Mouse (Mus musculus) thymus, postnatal 4 days (tissue): Measurements from ENCODE around the gene Psors1c2.
"Not testable (repeated sequence)": the region's sequence is repeated elsewhere in the genome, so short reads cannot be mapped to it uniquely, and the experiment has no call there.

Source experiments
- DNase-seq: peaks from one replicate; pipeline ENCODE4 v3.0.0; 2021

Psors1c2 gene

DNA sequence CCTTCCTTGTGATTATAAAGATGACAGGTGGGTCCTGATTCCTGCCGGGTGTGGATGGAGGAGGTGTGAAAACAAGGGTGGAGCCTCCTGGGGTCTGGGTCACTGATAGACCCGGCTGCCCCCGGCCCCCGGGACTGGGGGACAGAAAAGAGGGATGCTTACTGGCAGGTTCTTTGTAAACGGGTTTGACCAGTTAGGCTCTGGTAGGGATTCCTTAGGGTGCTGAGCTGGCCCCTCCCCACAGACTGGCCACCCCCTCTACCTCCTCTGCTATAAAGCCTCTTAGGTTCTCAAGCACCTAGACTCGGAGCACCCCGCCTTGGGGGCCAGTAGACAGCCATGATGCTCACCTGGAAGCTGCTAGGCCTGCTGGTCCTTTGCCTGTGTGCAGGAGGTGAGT is at the start of gene Psors1c2:
Gene Psors1c2 (plus strand): TSS at position 301 of the 400 bp plus-strand sequence.
- DNase-seq = no peak

DNA sequence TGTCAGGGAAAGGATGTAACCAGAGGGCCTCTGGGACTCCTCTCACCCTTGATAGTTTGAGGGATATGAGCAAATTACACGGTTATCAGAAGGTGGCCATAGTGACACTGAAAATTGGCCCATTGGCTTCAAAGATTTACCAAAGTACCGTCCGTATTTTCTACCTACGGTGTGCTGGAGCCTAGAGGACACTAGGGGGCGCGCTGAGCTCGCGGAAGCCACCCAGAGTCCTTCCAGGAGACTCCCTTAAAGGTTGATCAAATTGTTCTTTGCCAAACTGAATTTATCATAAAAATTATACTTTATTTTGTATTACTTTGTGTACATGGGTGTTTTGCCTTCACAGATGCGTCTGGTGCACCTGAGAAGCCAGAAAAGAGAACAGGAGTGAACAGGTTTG is 48.9 kb upstream of the Psors1c2 start:
- peak; percentile 80 for DNase-seq

DNA sequence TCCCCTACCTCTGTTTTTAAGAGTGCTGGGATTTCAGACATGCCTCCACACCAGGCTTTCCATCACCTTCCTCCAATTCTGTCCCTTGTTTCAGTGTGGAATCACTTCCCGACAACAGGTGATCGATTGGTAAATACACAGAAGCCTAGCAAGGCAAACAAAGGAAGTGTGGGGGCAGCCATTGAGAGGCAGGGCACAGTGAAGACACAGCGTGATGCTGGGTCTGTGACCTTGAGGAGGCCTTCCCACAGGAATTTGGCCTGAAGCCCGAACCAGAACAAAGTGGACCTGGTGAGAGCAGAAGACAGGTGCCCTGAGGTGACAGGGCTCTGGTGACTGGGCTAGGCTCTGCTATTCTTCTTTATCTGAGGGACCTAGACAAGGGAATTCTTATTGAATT is 47.3 kb upstream of the Psors1c2 start:
- DNase-seq = no peak

GRCm38 (mm10) chr17:35486726-35487125 is 46.3 kb upstream of the Psors1c2 start:
- no peak for DNase-seq

GRCm38 (mm10) chr17:35488041-35488440 is 45.0 kb upstream of the Psors1c2 start:
- DNase-seq = no peak

GRCm38 (mm10) chr17:35490320-35490719 is 42.7 kb upstream of the Psors1c2 start:
- no peak for DNase-seq

DNA sequence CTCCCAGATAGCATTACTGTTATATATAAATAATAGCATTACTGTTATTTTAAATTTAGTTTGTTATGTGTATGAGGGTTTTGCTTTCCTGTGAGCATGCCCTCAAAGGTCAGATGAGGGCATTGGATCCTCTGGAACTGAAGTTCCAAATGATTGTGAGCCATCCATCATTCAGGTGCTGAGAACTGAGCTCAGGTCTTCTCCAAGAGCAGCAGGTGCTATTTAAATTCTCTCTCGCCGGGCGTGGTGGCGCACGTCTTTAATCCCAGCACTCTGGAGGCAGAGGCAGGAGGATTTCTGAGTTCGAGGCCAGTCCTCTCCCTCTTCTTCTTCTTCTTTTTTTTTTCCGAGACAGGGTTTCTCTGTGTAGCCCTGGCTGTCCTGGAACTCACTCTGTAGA is 35.9 kb upstream of the Psors1c2 start:
- DNase-seq = no peak

DNA sequence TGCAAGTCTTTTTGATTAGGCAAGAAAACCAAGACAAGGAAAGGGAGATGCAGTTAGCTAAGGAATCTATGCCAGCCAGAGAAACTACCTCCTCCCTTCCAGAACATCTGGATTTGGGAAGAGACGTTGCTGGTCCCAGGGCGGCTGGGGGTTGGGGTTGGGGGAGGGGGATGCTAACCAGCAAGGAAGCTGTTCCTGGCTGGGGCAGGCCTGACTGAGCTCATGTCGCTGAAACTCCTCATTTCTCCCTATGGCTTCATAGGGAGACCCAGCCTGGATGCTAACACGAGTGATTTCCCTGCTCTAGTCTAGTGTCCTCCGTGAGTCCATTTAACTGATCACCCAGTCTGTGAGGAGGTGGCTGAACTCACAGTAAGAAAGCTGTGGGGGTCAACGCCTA is 30.8 kb upstream of the Psors1c2 start:
- no peak for DNase-seq

DNA sequence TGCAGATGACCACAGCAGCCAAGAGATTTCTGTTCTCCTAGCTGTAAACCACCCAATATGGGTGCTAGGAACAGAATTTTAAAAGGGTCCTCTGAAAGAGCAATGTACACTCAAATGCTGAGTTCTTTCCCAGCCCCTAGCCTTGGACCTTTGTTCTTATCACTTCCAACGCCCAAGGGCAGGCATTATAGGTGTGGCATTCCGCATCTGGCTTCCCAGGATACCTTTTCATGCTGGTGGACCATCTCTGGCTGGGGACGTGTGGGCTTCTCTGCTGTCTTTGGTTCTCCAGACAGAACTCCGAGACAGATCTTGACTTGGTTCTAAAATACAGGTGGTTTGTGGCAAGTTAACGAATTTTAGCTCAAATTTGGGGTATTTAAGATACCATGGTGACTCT is 30.2 kb upstream of the Psors1c2 start:
- DNase-seq = no peak

DNA sequence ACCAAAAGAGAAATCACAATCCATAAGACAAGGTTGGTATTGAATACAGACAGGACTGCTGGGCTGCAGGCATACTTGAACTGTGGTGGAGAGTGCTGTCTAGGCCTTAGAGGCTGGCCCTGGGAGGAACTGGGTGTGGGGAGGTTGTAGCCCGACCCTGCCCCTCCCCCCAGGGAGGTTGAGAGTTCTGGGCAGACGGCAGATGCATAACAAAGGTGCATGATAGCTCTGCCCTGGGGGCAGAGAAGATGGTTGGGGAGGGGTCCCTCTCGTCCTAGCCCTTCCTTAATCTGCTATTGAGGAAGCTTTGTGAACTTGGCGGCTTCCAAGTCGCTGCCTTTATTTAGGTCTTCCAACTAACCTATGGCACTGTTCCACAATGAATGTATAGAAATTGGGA is 29.2 kb upstream of the Psors1c2 start:
- DNase-seq = no peak

DNA sequence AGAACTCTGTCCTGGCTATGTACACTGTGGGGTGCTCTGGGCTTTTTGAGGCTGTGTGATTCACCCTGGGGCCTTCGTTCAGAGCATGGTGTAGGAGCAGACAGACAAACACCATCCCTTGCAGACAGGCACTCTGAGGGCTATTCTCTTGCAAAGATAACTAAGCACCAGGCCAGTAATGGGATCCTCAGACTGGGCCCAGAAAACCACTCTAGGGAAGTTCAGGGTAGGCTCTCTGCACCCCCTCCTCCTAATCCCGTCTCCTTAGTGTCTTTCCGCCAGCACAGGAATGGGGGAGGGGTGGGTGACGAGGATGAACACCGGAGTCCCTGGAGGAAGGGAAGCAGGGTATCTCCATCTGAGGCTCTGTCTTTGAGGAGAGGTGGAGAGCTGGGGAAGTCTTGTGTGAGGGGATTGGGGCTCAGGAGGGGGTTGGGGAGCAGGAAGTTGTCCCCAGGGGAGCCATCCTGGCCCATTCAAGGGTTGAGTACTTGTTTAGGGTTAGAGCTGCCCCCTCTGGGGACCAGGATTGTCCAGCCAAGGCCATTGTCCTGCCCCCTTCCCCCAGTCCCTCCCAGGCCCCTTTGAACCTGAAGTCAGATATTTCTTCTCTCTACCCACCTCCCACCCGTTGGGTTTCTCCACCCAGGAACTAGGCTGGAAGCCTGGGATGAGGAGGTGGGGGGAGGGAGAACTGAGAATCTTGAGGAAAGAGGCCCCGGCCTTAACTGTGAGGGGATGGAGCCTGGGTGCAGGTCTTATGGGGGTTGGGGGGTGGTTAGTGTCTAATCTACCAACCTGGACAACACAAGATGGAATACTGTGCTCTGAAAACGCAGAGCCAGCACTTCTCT is 28.1 kb upstream of the Psors1c2 start:
- no peak for DNase-seq

DNA sequence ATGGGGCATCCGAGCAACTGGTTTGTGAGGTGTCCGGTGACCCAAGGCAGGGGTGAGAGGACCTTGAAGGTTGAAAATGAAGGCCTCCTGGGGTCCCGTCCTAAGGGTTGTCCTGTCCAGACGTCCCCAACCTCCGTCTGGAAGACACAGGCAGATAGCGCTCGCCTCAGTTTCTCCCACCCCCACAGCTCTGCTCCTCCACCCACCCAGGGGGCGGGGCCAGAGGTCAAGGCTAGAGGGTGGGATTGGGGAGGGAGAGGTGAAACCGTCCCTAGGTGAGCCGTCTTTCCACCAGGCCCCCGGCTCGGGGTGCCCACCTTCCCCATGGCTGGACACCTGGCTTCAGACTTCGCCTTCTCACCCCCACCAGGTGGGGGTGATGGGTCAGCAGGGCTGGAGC is 27.2 kb upstream of the Psors1c2 start, which contains the start of gene Pou5f1:
Gene Pou5f1 (plus strand): TSS at position 243 of the 400 bp plus-strand sequence.
- no peak for DNase-seq

GRCm38 (mm10) chr17:35506881-35507280 is 26.1 kb upstream of the Psors1c2 start:
- DNase-seq = no peak

GRCm38 (mm10) chr17:35507556-35508260 is 25.3 kb upstream of the Psors1c2 start:
- no peak for DNase-seq

DNA sequence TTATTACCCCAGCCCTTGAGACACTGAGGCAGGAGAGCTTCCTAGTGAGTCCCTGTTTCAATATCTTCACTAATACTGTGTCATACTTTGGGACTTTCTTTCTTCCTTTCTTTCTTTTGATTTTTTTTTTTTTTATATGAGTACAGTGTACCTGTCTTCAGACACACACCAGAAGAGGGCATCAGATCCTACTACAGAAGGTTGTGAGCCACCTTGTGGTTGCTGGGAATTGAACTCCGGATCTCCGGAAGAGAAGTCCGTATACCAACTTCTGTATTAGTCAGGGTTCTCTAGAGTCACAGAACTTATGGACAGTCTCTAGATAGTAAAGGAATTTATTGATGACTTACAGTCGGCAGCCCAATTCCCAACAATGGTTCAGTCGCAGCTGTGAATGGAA is 24.7 kb upstream of the Psors1c2 start:
- not testable (repeated sequence) for DNase-seq

DNA sequence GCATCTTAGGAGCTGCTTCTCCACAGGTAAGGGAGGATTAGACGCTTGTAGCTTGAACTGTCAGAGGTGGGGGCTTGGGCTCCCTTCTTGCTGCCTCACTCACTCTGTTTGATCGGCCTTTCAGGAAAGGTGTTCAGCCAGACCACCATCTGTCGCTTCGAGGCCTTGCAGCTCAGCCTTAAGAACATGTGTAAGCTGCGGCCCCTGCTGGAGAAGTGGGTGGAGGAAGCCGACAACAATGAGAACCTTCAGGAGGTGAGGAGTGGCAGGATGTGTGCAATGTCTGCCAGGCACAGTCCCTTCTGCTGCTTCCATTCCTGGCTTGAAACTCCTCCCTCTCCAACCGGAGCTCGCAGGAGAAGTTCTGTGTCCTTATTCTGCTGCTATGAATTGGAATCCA is 23.7 kb upstream of the Psors1c2 start:
- peak; percentile 83 for DNase-seq

DNA sequence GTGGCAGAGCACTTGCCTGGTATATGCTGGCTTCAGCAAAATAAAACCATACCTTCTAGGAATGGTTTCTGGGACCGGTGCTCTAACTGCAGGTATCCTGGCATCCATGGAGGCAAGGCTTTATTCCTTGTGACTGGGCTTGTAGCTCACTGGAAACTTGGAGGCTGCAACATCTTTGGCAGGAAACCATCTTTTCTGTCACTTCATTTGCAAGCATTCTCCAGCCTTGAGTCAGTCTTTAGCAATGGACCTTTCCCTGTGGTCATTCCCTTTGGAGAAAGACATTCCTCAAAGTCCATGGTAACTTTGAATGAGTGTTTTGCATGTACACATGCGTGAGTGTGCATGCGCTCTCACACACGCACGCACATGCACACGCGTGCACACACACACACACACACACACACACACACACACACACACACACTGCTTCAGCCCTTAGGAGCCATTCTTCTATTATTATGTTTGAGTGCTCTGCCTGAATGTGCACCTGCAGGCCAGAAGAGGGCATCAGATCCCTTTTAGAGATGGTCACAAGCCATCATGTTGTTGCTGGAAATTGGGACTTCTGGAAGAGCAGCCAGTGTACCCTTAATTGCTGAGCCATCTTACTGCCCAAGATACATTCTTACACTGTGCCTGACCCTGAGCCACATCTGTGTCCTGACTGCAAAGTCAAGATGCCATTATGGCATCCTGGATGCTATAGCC is 19.9 kb upstream of the Psors1c2 start:
- no peak for DNase-seq

GRCm38 (mm10) chr17:35513886-35514285 is 19.1 kb upstream of the Psors1c2 start:
- DNase-seq = peak; percentile 93

DNA sequence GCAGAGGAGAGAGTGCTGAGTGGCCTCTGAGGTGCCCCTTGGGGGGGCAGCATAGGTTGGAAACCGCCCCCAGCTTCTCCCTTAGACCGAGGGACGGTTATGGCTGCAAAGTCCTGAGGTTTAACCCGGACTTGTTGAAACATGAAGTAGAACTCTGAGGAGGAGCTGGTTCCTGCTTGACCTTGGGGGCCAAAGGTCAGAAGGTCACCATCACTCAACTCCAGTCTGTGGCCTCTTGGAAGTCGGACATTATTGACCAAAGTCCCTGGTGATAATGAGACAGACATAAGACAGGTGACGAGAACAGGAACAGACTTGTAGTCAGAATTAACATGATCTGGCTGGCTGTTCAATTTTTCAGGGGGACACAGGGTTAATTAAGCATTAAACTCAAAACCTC is 18.2 kb upstream of the Psors1c2 start:
- no peak for DNase-seq

GRCm38 (mm10) chr17:35515911-35516640 is 16.9 kb upstream of the Psors1c2 start:
- DNase-seq = peak; percentile 59

DNA sequence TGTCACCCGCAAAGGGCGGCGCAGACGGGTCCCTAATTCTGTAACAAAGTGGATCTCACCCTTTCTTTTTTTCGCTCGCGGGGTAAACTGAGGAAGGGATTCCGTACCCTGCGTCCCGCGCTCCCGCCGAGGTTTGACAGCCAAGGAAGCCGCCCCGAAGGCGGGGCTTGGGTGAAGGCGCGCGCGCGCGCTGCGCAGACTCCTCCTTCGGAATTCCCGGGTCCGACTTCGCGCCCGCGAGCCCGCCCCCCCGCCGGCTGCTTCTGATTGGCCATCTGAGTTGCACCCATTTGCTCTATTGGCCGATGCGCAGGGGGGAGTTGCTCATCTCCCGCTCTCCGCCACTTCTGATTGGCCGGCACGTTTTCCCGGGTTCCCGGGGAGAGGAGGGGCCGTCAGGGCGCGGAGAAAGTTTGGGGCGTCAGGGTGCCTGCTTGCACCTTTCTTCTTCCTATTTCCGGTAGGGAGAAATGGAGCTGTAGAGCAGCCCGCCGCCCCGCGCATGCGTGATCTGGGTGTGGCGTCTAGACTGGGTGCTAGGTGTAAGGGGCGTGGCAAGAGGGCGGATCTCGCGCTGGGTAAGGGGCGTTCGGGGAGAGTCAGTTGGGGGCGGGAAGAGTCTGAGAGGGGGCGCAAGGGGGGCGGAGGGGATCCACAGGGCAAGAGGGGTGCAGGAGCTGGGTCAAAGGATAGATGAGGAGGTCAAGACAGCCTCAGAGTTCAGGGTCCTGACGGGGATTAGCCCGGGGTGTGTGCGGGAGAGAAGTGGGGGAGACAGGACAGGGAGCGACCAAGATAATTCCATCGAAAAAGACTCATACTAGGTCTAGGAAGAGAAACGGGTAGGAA is 16.1 kb upstream of the Psors1c2 start, which contains the start of the genes Tcf19 and Cchcr1:
Gene Tcf19 (minus strand): TSS at position 173 of the 849 bp plus-strand sequence.
Gene Cchcr1 (plus strand): TSS at position 449 of the 849 bp plus-strand sequence.
- peak; percentile 98 for DNase-seq

- DNase-seq = no peak
Observed at GRCm38 (mm10) chr17:35517526-35517925, 15.5 kb upstream of the Psors1c2 start.
